Mouse (Mus musculus): ENCODE results near the gene Qpctl. TPM values are rescaled to one million over a fixed set of nuclear protein-coding genes. Genes with fewer than 3 reads are reported as not detected.

Qpctl gene
- polyA plus RNA-seq, 1 experiment from 2014 or later: 24.5 TPM

GRCm38 (mm10) chr7:19177216-19177615 lies 28.1 kb upstream of the Qpctl start:
- WGBS: 68% methylated on average over 7 of the region's 7 CpGs
- ATAC-seq (ENCODE audit: low FRiP score): no peak
- Histone ChIP-seq H3K27me3 (replicated peaks) (peaks cover 33% of the 10 kb centered on the region), H3K4me3 (replicated peaks) (peak overlapping the region; percentile 70), H3K27ac (replicated peaks) (no peak overlapping the region), H3K4me1 (peaks cover 64% of the 10 kb centered on the region), H3K36me3 (peaks cover 12% of the 10 kb centered on the region; the same call in 1 of the 2 replicates), H3K9me3 (replicated peaks) (no peaks in the 10 kb centered on the region), H3K4me2 (peak overlapping the region; percentile 79), H3K9ac (replicated peaks) (peak overlapping the region; percentile 73)

- H3K36me3 ChIP-seq: peaks cover 8% of the 10 kb centered on the region; the same call in 1 of the 2 replicates
- peak overlapping the region; percentile 86 for H3K27ac ChIP-seq (replicated peaks)
- peak; percentile 36 for ATAC-seq (ENCODE audit: low FRiP score)
- H3K4me3 ChIP-seq (replicated peaks): peak overlapping the region; percentile 70
- peak overlapping the region; percentile 79 for H3K4me2 ChIP-seq
- peaks cover 33% of the 10 kb centered on the region for H3K27me3 ChIP-seq (replicated peaks)
- peaks cover 69% of the 10 kb centered on the region for H3K4me1 ChIP-seq
- H3K9ac ChIP-seq (replicated peaks): peak overlapping the region; percentile 73
- WGBS: 8% methylated on average over 14 of the region's 21 CpGs
- H3K9me3 ChIP-seq (replicated peaks): no peaks in the 10 kb centered on the region
Measured at GRCm38 (mm10) chr7:19176516-19176947, 27.4 kb upstream of the Qpctl start.

DNA sequence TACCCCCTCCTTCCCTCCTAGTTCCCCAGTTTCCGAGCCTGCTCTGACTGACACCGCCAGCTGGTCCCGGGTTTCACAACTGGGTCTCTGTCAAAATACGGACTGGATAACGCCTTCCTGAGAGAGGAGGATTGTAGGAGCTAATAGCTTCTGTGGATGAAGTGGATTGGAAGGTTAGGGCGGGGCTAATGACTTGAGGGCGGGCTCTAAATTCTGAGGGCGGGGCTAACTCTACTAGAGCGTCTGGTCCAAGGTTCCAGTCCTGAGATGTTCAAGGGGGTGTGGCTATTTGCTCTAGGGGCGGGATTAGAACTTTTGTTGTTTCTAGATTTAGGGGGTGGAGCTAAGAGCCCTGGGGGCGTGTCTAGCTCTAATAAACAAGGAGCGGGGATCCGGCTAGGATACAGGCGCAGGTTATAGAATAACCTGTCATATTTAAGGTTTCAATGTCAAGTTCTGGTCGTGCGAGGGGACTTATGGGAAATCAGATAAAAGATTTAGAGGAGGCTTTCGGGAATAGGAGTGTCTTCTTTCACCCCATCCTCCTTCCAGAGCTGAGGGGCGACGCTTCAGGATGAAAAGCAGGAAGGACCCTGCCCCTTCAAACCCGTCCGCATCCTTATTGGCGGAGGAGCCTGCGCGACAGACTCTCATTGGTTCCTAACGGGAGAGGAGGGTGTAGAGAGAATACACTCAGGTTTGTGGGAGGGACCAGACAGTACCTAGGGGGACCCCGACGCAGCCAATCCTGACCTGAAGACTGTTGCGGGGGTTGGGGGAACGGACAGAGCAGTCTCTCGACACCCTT lies 26.8 kb upstream of the Qpctl start, which contains the start of gene Eml2:
Eml2 (plus strand) TSS at position 714 of the 808 bp plus-strand sequence.
- peaks cover 8% of the 10 kb centered on the region; the same call in 1 of the 2 replicates for H3K36me3 ChIP-seq
- H3K9me3 ChIP-seq (replicated peaks): no peaks in the 10 kb centered on the region
- peak within 1 kb of the TSS; percentile 73 for H3K9ac ChIP-seq (replicated peaks)
- H3K4me3 ChIP-seq (replicated peaks): peak within 1 kb of the TSS; percentile 70
- peaks cover 33% of the 10 kb centered on the region for H3K27me3 ChIP-seq (replicated peaks)
- H3K4me1 ChIP-seq: peaks cover 63% of the 10 kb centered on the region
- WGBS: 1% methylated on average over 30 of the region's 30 CpGs
- peak within 1 kb of the TSS; percentile 79 for H3K4me2 ChIP-seq
- peak within 1 kb of the TSS; percentile 86 for H3K27ac ChIP-seq (replicated peaks)
- ATAC-seq (ENCODE audit: low FRiP score): peak; percentile 95

DNA sequence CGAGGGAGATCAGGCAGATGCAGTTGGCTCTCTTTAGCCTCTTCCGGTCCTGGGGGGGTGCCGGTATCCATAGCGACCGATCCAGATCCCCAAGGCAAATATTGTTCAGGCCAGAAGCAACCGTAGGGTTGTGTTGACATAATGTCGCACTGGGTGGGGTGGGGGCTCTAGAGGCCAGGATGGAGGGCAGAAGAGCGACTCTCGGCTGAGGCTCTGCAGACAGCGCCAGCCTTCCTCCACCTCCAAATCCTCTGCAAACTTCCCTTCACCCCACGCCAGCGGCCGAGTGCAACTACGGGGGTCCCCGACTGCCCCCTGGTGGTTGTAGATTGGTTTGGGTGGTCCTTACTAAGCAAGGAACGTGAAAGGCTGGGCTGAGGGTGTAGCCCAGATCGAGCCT lies 23.8 kb upstream of the Qpctl start:
- Histone ChIP-seq H3K4me2 (peak overlapping the region; percentile 59), H3K27ac (replicated peaks) (peak overlapping the region; percentile 54; the same call in 1 of the 2 replicates), H3K9me3 (replicated peaks) (no peaks in the 10 kb centered on the region), H3K27me3 (replicated peaks) (peaks cover 11% of the 10 kb centered on the region; the same call in 1 of the 2 replicates), H3K4me3 (replicated peaks) (peak overlapping the region; percentile 29), H3K4me1 (peaks cover 38% of the 10 kb centered on the region), H3K9ac (replicated peaks) (0 out of 2 replicates have a peak overlapping the region, but pooled peaks have one; percentile 32), H3K36me3 (no peaks in the 10 kb centered on the region)
- WGBS: 5% methylated on average over 17 of the region's 17 CpGs
- no peak for ATAC-seq (ENCODE audit: low FRiP score)

GRCm38 (mm10) chr7:19171831-19172230 lies 22.7 kb upstream of the Qpctl start:
- peak overlapping the region; percentile 33; the same call in 1 of the 2 replicates for H3K27ac ChIP-seq (replicated peaks)

DNA sequence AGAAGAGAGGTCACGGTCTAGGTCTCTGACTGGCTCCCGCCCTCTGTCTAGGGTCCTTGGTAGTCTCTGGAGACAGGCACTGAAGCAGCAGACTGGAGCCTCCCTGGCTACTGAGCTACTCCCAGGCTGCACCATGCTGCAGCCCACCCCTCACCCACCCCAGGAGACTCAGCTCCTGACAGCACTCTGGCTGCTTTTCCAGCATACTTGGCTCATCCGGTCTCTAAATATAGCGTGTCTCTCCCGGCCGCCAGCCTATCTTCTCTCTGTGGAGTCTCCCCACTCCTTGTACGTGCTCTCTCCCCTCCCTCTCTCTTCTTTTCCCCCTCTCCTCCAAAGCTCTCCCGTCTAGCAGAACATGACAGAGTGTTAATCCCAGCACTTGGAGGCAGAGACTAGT lies 21.1 kb upstream of the Qpctl start:
- H3K4me3 ChIP-seq (replicated peaks): no peak overlapping the region
- no peak overlapping the region for H3K9ac ChIP-seq (replicated peaks)
- H3K4me1 ChIP-seq: peaks cover 28% of the 10 kb centered on the region
- no peak overlapping the region for H3K4me2 ChIP-seq
- 0 out of 2 replicates have a peak overlapping the region, but pooled peaks have one; percentile 18 for H3K27ac ChIP-seq (replicated peaks)
- no peak for ATAC-seq (ENCODE audit: low FRiP score)
- H3K27me3 ChIP-seq (replicated peaks): peaks cover 5% of the 10 kb centered on the region
- WGBS: 56% methylated on average over 8 of the region's 8 CpGs
- H3K9me3 ChIP-seq (replicated peaks): no peaks in the 10 kb centered on the region
- no peaks in the 10 kb centered on the region for H3K36me3 ChIP-seq

More at GRCm38 (mm10) chr7:19171831-19172230, 22.7 kb upstream of the Qpctl start:
- Histone ChIP-seq H3K4me3 (replicated peaks) (no peak overlapping the region), H3K4me1 (peaks cover 28% of the 10 kb centered on the region), H3K27me3 (replicated peaks) (0 out of 2 replicates have a peak, but pooled peaks cover under 1% of the 10 kb centered on the region), H3K9ac (replicated peaks) (no peak overlapping the region; the same call in 1 of the 2 replicates), H3K4me2 (no peak overlapping the region), H3K9me3 (replicated peaks) (no peaks in the 10 kb centered on the region), H3K36me3 (no peaks in the 10 kb centered on the region)
- ATAC-seq (ENCODE audit: low FRiP score): no peak
- WGBS: 52% methylated on average over 8 of the region's 8 CpGs

DNA sequence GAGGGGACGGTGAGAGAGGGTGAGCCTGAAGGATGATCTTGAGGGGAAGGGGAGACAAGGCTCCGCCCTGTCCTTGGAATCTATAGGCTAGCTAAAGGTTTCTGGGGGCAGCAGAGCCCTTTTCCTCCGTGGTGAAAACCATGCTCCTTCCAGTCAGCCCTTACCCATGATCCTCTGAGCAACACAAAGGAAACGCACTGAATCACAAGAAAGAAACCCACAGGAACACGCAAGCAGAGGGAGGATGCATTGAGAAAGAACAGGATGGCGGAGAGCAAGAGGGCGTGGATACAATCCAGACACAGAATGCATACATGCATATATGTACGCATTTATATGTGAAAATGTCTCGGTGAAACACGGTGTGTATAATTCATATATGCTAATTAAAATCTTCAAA lies 20.4 kb upstream of the Qpctl start:
- H3K36me3 ChIP-seq: no peaks in the 10 kb centered on the region
- 60% methylated on average over 10 of the region's 10 CpGs for WGBS
- peaks cover 12% of the 10 kb centered on the region for H3K27me3 ChIP-seq (replicated peaks)
- no peak overlapping the region for H3K9ac ChIP-seq (replicated peaks)
- no peak overlapping the region for H3K27ac ChIP-seq (replicated peaks)
- no peak overlapping the region for H3K4me3 ChIP-seq (replicated peaks)
- peaks cover 34% of the 10 kb centered on the region for H3K4me1 ChIP-seq
- no peaks in the 10 kb centered on the region for H3K9me3 ChIP-seq (replicated peaks)
- no peak for ATAC-seq (ENCODE audit: low FRiP score)
- H3K4me2 ChIP-seq: no peak overlapping the region

- Histone ChIP-seq H3K36me3 (no peaks in the 10 kb centered on the region), H3K9ac (replicated peaks) (no peak overlapping the region), H3K4me1 (peaks cover 22% of the 10 kb centered on the region), H3K27ac (replicated peaks) (no peak overlapping the region), H3K9me3 (replicated peaks) (no peaks in the 10 kb centered on the region), H3K4me3 (replicated peaks) (no peak overlapping the region), H3K4me2 (no peak overlapping the region), H3K27me3 (replicated peaks) (peaks cover 32% of the 10 kb centered on the region)
- no peak for ATAC-seq (ENCODE audit: low FRiP score)
- 92% methylated on average over 3 of the region's 3 CpGs for WGBS
Measured at GRCm38 (mm10) chr7:19166990-19167389, 17.9 kb upstream of the Qpctl start.

- H3K4me3 ChIP-seq (replicated peaks): no peak within 1 kb of the TSS
- no peak for ATAC-seq (ENCODE audit: low FRiP score)
- H3K4me1 ChIP-seq: peaks cover 17% of the 10 kb centered on the region
- peak within 1 kb of the TSS; percentile 32 for H3K4me2 ChIP-seq
- no peaks in the 10 kb centered on the region for H3K9me3 ChIP-seq (replicated peaks)
- WGBS: 8% methylated on average over 14 of the region's 14 CpGs
- H3K27me3 ChIP-seq (replicated peaks): peaks cover 37% of the 10 kb centered on the region
- H3K9ac ChIP-seq (replicated peaks): 0 out of 2 replicates have a peak within 1 kb of the TSS, but pooled peaks have one; percentile 23
- H3K36me3 ChIP-seq: no peaks in the 10 kb centered on the region
- H3K27ac ChIP-seq (replicated peaks): no peak within 1 kb of the TSS
Measured at GRCm38 (mm10) chr7:19165656-19166423, 16.7 kb upstream of the Qpctl start, which contains the start of gene Gipr. Gipr (minus strand) TSS chr7:19166127.

DNA sequence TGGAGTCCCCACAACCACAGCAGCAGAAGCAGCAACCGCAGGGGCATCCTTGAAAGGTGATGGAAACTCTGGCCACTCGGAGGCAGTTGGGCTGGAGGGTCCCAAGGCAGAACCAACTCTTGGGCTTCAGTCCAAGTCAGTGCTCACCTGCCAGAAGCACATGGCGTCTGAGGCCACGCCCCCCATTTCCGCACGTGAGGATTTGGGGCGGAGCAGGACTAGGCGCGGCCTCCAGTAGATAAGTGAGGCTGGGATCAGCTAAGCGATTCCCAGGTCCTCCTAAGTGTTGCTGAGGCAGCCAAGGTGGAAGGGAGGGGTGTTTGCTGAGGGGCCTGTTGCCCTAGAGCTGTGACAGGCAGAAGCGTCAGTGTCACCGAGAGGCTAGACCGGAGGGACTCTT lies 15.9 kb upstream of the Qpctl start:
- peaks cover 41% of the 10 kb centered on the region for H3K27me3 ChIP-seq (replicated peaks)

GRCm38 (mm10) chr7:19164189-19164588 lies 15.1 kb upstream of the Qpctl start:
- ATAC-seq (ENCODE audit: low FRiP score): no peak
- Histone ChIP-seq H3K27me3 (replicated peaks) (peaks cover 48% of the 10 kb centered on the region), H3K4me1 (peaks cover 32% of the 10 kb centered on the region), H3K9ac (replicated peaks) (no peak overlapping the region), H3K27ac (replicated peaks) (no peak overlapping the region), H3K9me3 (replicated peaks) (no peaks in the 10 kb centered on the region), H3K4me2 (peak overlapping the region; percentile 32), H3K36me3 (no peaks in the 10 kb centered on the region), H3K4me3 (replicated peaks) (no peak overlapping the region)
- 2% methylated on average over 6 of the region's 6 CpGs for WGBS

More for the DNA sequence above, 15.9 kb upstream of the Qpctl start:
- no peak for ATAC-seq (ENCODE audit: low FRiP score)
- H3K4me3 ChIP-seq (replicated peaks): no peak overlapping the region
- no peaks in the 10 kb centered on the region for H3K9me3 ChIP-seq (replicated peaks)
- peaks cover 24% of the 10 kb centered on the region for H3K4me1 ChIP-seq
- whole genome bisulfite sequencing: 2% methylated on average over 13 of the region's 13 CpGs
- H3K4me2 ChIP-seq: peak overlapping the region; percentile 32
- H3K9ac ChIP-seq (replicated peaks): no peak overlapping the region
- H3K27ac ChIP-seq (replicated peaks): no peak overlapping the region
- no peaks in the 10 kb centered on the region for H3K36me3 ChIP-seq
